Mouse (Mus musculus) c-Kit-positive CD71-positive TER-119-positive erythroid progenitor cells, embryonic 14.5 days (primary cell): ENCODE data around the gene Hoxa3.

ENCODE experiments used
- DNase-seq: peaks from one replicate; pipeline ENCODE4 v3.0.0-alpha.2; 2013; ENCODE audit warnings: low spot score

The Hoxa3 gene

DNA sequence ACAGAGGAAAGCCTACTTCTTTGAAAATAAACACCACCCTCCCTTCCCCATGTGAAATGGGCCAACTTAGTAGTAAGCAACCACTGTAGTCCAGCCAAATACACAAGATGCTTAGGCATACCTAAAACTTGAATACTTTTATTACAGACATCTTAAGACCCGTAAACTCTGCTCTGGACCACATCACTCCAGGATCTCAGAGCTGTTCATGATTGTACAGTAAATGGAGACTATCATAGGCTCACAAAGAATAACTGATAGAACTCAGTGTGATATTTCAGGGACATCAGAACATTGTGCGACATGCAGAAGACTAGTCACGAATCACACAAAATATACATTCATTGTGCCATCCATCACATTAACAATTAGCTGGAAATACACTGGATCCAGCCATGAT lies 57.7 kb downstream of the Hoxa3 start:
- DNase-seq = no peak

DNA sequence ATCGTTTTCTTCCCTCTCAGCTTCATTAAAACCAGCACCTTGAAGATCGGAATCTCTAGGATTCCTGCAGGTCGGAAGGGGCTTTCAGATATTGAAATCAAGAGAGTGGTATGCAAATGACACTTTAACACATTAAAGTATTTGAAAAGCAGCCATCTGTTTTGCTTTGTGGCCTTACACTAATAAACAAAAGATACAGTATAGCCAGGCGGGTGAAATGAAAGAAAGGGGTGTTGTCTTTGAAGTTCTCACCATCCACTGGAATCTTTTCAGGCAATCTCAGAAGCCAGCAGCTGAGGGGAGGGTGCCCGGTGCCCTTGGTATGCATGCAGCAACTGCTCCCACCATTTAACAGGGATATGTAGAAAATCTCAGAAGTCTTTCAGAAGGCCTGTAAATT lies 59.1 kb downstream of the Hoxa3 start:
- no peak for DNase-seq

- no peak for DNase-seq
Measured at GRCm38 (mm10) chr6:52153270-52153669, 59.9 kb downstream of the Hoxa3 start.

DNA sequence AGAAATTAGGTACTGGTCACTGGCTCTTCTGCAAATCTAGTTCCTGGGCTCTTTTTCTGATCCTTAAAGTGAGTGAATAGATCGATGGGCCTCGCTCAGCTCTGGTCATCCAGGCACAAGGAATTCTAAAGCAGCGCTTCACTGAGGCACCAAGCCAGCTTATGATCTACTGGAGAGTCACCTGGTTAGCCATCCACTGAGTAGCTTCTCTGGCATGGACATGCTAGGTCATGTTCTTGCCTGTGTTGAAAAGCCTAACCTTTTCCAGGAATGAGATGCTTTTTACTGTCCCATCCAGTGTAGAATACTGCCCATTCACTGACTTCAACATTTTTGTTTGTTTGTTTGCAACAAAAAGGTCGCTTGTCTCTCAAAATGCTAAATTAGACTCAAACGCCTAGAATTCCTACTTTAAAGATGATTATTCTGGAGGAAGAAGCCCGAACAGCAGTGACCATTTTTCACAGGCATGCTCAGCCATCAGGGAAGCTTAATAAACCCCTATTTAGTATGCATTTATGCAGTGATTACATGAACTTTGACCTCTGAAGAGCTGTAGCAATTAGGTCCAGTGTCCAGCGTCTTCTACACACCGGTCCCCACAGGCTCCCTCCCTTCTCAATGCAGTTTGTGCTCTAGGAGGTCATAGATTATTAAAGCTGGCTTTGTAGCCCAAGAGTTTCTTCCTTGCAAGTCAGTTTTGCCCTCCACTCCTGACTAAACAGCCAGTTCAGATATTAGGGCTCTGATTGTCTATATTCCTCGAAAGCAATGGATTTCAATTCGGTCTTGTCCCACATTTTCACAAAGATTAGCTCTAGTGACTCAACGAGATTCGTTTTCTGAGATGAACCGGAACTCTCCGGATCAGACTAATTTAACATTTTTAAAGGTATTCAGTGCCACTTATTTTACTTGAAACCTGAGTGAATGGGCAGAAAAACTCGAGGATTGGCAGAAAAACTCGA lies 60.6 kb downstream of the Hoxa3 start:
- no peak for DNase-seq

GRCm38 (mm10) chr6:52151571-52151970 lies 61.6 kb downstream of the Hoxa3 start:
- no peak for DNase-seq

DNA sequence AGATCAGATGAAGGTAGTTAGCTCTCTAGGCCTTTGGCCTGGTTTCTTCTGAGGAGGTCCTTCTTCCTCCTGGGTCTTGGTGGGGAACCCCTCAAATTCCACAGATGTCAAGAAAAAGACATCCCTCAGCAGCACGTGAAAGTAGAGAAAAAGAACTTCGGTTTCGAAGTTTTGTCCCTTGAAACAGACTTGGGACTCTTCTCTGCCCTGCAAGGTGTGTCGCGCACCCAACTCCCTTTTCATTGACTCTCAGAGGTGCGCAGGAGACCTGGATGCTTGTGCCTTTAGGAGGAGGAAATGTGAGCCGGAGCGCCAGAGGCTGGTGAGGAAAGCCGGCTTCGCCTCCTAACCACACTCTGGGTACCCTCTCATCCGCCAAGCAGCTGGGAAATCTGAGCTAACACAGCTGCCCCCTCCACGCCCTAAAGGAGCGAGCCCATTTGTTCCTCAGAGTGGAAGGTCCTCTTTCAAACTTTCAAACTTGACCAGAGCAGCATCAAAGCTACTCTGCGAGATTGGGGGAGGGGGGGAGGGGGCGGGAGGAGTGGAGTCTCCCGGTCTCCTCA lies 62.7 kb downstream of the Hoxa3 start:
- DNase-seq = no peak

GRCm38 (mm10) chr6:52139115-52139514 lies 74.0 kb downstream of the Hoxa3 start:
- DNase-seq = no peak

DNA sequence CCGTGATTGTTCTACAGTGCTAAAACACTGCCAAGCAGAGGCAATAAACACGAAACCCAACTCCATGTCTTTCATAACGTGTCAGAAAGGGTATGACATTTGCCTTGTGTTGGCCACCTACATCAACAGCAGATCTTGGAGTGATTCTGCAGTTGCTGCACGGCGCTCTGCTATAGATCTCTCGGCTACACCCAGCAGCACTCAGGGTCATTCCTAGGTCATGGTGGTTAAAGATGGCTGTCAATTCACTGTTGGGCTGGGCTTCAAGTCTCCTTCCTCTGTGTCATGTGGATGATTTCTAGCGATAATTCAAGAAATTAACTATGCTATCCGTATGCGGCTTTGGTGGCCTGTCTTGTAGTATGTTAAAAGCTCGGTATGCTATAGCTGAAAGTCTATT lies 74.6 kb downstream of the Hoxa3 start:
- no peak for DNase-seq

DNA sequence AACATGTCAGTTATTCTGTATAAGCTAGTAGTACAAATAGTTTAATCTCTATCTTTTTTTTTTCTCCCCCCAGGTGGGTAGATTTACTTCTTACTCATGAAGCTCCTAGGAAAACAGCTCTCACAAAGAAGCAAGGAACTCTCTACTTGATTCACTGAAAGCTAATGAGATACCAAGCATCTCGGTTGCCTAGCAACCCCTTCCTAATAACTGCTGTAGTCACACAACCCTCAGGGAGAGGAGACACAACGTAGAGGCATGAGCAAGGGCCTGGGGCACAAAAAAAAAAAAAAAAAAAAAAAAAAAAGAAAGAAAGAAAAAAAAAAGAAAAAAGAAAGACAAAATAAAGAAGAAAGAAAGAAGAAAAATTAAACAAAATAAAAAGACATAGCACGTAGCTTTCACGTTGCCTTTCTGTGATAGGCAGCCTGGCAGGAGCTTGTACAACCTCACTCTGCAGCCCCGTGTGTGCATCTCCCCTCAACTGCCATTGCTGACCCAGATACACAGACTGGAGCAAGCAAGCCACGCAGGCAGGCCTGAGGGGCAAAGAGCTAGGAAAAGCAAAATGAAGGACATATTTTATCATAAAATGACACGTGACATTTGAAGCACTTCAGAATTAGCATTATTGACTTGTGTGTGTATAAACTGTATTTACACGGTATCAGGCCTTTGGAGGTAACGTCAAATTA lies 75.1 kb downstream of the Hoxa3 start:
- no peak for DNase-seq

DNA sequence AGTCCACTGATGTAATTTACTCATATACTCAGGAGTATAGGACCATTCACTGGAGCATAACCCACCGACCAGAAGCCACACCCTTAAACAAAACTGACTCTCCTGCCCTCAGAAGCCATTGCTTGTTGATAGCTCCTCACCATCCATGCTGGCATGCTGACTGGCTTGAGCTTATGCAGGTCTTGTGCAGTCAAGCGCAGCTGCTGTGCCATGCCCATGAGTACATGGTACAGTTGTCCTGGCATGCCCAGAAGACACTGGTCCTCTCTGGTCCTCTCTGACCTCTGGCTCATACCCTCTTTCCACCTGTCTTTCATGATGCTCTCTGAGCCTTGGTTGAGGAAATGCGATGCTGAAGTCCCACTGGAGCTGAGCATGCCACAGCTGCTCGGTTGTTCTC lies 89.5 kb downstream of the Hoxa3 start:
- DNase-seq = no peak

DNA sequence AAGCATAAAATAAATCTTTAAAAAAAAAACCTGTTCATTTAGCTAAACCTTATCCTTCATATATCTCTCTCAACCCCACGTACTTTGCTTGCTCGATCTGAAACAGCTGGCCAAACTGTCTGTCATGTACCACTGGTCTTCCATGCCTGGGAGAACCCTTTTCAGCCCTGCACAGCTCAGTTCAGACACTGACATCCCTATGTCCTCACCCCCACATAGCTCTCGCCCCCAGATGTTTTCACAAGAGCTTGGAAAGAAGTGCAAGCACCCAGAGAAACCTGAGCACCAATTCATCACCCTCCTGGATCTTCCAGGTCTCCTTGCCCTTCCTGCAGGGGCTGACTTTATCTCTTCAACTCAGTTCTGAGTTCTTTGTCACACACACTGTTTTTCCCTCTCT lies 92.0 kb downstream of the Hoxa3 start:
- no peak for DNase-seq
